Mouse (Mus musculus) testis, postnatal 10 days (tissue): ENCODE data around the gene Slc25a42.

Experiments
- DNase-seq: peaks from one replicate; pipeline ENCODE4 v3.0.0; 2021; ENCODE audit warnings: low spot score

Slc25a42 gene

DNA sequence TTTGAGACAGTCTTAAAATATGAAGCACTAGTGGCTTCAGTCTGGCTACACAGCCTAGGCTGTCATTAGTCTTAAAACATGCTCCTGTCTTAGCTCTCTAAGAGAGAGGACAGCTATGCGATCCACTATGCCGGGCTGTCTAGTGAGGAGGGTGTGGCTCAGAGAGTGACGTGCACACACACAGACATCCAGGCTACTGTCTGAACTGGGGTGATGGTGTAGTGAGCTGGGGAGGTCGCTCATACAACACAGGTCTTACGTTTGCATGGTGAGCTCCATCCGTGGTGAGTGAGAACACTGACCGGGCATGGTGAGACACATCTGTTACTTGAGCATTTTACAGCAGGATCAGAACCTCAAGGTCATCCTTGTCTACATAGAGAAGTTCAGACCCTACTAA lies 40.9 kb downstream of the Slc25a42 start:
- no peak for DNase-seq

DNA sequence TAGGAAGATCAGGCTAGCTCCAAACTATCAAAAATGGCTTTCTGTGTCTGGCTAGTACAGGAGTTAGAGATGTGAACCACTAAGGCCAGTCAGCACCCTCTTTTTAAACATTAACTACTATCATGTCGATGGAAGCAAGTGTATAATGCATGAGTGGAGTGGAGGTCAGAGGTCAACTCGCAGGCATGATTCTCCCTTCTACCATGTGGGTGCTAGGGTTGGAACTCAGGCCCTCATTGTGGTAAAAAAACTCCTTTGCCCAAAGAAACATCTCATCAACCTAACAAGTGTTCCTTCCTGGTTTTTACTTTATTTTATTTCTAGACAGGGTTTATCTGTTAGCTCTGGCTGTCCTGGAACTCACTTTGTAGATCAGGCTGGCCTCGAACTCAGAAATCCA lies 41.4 kb downstream of the Slc25a42 start:
- DNase-seq, result no peak

DNA sequence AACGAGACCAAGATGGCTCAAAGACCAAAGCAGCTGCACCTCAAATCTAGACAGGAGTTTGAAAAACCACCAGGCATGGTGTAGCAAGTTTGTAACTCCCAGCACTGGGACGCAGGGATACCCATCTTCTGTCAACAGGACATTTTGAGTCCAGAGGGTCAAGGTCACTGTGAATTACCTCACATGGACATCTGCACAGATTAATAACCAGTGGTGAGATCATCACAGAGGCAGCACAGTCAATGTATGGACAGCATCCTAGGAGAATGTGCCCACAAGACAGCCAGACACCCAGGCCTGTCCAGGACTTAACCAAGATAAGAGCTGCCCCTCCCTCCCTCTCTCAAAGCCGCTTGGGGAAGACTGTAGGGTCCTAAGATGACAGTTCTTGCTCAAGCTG lies 42.0 kb downstream of the Slc25a42 start:
- DNase-seq, result no peak

DNA sequence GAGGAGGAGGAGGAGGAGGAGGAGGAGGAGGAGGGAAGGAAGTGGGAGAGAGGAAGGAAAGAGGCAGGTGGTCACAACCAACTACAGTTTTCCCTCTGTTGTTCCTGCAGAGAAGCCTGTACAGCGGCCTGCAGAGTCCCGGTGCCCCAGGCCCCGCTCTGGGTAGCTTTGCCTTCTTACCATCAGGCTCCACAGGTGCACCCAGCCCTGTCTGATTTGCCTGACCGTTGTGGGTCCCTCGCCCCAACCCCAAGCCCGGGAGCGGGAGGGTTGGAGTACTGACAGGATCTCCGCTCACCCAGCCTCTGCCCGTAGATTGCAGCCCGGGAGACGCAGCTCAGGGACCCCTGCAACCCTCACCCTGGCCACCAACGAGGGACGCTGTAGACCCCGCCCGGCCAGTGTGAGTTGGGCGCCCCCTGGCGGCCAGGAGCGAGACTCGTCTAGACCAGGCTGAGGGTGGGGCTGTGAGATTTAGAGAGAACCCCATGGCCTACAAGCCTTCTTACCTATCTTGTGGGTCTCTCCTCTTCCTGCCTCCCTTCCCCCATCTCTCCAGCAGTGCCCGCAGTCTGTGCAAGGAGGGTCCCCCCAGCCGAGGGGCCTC lies 45.5 kb downstream of the Slc25a42 start:
- peak; percentile 89 for DNase-seq

DNA sequence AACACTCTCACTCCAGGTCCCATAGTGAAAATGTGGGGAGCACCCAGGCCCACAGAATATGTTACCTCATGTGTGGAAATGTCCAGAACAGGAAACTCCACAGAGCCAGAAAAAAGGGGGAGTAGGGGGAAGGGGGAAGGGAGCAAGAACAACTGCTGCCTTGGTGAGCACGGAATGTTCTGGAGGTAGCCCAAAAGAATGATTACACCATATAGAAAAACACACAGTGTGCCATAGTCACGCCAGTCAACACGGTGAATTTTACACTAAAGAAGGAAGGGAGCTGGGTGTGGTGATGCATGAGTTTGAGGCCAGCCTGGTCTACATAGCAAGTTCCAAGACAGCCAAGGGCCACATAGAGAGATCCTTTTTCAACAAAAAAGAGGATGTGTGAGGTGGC lies 48.8 kb downstream of the Slc25a42 start:
- DNase-seq, result no peak

DNA sequence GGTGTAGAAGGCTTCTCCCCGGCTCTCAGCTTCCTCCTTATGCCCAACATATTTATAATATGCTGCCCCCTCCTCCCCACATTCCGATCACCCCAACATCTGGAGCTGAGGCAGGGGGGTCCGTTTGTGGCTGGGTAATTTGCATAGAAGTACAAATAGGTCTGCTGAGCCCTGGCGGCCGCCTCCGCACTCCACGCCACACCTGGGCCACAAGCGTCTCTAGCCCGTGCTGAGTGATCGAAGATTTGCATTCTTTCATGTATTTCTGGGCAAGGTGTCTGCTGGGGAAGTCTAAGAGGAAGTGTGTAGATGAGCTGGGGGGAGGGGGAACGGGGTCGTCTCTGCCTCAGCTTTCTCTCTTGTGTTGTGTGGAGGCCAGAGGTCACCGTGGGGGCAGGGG lies 52.1 kb downstream of the Slc25a42 start:
- DNase-seq, result no peak

DNA sequence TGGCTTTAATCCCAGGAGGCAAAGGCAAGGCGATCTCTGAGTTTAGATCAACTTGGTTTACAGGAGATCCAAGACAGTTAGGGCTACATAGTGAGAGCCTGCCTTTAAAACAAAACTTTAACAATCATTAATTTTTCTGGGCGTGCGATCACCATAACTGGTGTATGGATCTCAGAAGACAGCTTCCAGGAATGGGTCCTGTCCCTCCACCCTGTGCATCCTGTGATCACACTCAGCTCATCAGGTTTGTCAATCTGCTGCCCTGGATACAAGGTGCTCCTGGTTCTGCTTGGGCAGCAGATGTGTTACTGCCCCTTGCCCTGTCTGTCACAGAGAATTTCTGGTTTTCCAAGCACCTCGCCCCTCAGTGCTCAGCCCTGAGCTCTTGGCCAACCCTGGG lies 52.9 kb downstream of the Slc25a42 start:
- DNase-seq, result no peak

DNA sequence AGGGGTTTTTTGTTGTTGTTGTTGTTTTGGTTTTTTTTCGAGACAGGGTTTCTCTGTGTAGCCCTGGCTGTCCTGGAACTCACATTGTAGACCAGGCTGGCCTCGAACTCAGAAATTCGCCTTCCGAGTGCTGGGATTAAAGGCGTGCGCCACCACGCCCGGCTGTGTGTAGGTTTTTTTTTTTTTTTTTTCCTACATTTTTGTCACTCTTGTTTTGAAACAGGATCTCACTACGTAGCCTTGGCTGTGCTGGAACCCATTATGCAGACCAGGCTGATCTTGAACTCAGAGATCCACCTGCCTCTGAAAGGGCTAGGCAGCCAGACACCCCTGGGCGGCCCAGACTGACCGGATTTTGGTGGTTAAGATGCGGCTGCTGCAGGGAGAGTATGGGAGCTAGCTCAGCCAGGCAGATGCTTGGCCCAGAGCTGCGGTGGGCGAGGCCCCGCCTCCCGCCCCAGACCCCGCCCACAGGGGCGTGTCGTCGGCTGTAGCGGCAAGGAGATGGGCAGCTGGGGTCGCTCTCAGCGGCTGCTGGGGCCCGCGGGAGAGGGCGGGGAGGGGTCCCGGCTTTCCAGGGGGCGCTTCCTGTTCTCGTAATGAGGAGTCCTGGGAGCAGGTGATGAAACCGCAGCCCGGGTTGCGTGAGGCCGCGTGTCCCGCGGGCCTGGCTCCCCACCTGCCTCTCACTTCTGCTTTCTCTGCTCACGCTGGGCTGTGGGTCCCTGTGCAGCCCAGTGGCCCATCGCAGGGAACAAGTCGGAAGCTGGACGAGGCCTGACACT lies 53.8 kb downstream of the Slc25a42 start:
- peak; percentile 89 for DNase-seq

DNA sequence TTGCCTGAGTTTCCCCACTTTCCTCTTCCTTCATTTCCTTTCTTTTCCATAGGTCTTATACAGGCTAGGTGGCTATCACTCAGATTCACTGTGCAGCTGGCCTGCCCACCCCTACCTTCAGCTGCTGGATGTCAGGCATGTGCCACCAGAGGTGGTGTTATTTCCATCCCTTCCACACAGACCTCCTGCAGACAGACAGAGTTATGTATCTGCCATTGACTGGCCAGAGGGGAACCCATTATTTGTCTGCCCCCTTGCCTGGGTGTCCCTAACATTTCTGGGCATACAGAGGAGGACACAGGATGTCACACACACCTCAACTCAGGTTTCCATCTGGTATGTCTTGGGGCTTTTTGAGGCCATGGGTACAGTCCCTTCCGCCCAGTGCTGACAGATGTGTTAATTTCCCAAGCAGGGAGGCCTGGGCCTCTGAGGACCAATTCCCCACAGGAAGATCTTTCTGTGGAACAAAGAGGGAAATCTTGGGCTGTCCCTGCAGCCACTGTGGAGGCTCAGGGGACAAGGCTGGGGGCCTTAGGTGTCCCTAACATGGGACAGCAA lies 54.8 kb downstream of the Slc25a42 start:
- no peak for DNase-seq

DNA sequence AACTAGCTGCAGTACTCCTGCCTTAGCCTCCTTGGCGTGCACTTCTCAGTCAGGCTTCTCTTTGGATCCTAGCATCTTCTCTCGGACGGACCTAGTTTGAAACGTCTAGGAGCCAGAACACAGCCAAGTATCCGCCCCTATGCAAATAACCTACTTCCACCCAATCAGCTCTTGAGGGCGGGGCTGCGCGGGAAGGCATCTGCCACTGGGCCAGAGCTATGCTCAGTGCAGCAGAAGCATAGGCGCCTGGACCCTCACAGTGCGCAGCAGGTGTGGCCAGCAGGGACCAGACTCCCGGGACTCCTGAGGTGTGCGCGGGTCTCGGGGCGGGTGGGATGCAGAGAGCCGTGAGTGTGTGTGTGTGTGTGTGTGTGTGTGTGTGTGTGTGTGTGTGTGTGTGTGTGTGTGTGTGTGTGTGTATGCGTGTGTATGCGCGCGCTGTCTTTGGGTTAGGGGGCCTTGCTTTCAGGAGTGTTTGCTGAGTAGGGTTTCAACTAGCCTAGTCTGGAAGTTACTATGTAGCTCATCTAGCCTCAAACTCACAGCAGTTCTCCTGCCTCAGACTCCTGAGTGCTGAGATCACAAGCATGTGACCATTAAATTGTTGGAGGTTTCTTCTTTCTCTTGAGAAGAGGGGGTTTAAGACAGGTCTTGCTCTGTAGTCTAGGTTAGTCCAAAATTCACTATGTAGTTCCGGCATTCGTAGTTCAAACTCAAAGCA lies 59.4 kb downstream of the Slc25a42 start:
- peak; percentile 87 for DNase-seq

DNA sequence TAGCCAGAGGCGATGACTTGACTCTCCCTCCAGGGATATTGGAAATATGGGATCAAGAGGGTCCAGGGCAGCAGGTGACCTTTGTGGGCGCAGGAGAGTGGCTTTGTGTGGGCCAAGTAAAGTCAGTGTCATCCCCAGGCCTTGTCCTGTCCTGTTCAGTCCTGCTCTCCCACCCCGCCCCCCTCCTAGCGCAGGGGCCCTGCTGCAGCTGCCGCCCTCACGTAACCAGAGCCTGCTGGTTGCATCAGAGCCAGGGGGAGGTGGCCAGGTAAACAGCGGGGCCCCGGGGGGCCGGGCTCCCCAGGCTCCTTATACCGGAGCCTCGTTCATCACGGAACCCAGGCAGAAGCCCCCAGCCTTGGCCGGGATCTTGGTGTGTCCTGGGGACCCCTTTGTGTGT lies 61.9 kb downstream of the Slc25a42 start:
- DNase-seq, result no peak

DNA sequence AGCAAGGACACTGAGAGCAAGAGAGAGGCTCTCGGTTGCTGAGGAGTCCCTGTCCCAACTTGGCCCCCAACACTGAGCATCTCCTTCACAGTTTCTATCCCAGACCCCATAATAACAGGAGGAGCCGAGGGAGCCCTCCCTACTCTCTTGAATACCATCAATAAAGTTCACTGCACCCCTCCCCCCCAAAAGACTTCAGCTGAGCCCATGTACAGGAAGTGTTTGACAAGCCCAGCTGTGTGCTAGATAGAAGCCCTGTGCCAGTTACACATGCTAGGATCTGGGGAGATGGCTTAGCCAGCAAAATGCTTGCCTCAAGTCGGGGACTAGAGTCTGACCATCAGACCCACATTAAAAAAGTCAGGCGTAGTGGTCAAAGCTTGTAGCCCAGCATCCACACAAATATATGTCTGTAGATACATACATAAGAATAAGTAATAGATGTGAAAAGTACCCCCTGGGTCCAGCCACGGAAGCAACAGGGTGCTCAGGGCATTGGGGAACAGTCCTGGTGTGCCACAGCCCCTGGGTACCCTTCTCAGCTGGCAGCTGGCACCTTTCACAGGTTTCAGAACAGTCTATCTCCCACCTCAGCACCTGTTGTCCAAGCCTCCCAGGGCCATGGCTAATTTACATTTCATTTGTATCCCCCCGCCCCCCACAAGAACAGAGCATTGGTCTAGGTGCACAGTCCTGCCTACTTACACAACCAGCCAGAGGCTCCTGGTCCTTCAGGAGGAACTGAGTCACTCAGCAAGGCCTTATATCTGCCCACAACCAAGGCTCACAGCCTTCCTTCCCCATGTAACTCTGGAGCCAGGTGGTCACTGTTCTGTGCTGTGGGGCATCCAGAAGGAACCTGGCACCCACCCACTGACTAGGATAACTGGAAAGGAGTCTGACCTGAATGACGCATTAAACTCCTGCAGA lies 64.2 kb downstream of the Slc25a42 start:
- no peak for DNase-seq

DNA sequence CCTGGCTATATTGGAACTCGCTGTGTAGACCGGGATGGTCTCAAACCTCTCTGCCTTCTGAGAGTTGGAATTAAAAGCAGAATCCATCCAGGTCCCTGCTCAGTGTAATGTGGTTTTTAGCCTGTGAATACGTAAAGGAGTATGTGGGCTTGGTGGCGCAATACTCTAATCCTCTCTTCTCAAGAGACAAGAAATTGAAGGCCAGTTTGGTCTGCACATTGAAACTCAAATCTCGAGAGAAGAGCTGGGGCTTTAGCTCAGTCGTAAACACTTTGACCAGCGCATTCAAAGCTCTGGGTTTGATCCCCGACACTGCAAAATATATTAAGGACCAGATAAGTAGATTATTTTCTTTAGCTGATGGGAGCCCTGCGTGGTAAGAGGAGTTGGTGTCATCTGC lies 72.1 kb downstream of the Slc25a42 start:
- no peak for DNase-seq

DNA sequence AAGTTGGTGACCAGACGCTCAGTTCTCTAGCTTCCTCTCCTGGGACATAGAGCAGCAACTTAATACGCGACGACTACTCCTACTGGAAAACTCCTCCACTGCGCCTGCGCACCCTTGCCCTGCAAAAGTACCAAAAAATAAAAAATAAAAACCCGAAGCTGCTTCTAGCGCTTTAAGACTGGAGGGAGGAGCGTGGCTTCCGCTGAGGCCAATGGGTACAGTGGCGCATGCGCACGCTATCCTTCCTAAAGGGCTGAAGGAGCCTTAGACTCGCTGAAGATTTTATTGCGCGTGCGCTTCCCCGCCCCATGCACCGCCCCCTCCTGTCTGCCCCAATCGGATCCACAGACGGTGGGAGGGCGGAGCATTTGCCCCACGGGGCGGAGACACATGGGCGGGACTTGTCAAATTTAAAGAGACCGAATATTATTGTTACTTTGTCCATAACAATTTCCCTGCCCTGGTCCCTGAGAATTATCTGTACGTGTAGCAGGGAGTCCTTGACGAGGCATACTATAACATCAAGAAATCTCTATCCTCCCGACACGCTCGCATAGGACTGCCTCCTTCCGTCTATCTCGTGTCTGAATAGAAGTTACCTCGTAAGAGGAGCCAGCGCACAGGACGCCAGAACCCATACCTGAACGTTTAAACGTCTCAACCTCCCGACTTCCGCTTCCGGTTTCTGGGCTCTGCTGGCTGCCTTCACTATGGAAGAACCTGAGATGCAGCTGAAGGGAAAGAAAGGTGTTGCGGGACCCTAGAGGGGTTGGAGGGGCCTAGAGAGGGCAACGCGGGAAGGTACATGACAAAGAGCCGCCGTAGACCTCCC lies 72.9 kb downstream of the Slc25a42 start, which contains the start of the genes Rfxank, Borcs8 and Mef2b:
TSS of gene Rfxank (minus strand) at position 129 of the 832 bp plus-strand sequence.
TSS of gene Borcs8 (plus strand) at position 474 of the 832 bp plus-strand sequence.
TSS of gene Mef2b (plus strand) at position 686 of the 832 bp plus-strand sequence.
- peak; percentile 99 for DNase-seq

DNA sequence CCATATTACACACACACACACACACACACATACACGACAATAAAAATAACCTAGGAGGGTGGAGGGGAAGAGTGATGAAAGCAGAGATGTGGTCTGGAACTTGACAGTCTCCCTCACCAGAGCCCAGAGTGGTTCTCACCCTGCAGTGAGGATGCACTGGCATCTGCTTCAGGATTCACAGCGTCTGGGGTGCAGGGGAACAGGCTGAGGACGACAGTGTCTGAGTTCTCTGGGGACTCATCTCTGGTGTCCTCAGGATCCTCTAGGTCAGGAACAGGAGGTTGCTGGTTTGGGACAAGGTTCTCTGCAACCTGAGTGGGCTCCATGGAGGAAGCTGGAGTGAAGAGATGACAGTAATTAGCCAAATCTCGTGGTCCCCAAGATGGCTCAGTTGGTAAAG lies 74.2 kb downstream of the Slc25a42 start:
- no peak for DNase-seq

DNA sequence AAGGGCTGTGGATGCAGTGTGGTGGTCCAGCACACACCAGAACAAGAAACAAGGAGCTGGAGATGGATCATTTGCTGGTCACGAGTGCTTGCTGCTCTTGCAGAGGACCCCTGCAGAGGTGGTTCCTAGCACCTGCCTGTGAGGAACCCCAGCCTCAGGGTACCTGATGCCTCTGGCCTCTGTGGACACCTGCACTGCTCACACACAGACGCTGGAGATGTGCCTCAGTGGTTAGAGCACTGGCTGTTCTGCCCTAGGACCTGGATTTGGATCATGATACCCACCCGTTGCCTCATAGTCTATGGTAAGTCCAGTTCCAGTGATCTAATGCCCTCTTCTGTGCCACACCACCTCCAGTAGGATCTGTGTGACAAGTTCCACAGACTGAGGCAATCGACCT lies 75.5 kb downstream of the Slc25a42 start:
- DNase-seq, result no peak

DNA sequence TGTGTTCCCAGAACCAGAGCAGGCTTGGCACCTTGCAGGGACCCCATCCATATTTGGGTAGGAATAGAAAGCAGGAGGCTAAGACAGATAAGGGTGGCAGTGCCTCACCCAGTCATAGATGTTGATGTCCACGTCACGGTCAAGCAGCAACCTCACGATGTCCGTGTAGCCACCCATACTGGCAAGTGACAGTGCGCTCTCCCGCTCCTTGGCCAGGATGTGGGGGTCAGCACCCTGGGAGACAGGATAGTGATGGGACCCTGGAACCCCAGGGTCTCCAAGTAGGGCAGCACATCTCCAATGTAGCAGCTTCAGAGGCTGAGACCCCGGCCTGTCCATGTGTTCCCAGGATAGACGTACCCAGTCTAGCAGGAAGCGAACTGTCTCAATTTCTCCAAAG lies 77.2 kb downstream of the Slc25a42 start:
- DNase-seq, result no peak
